Mouse (Mus musculus) intestine, embryonic 16.5 days (tissue): ENCODE measurements at regions not wholly inside any gene's neighbourhood (a gene's known extent, or its start where the extent isn't known, plus 50 kb on each side); places are given as distances from the start of the nearest gene placed in this dataset.

Experiments
- ATAC-seq: fragments of 200-750 bp; cut with Nextera tagmentation; 2 replicates; pipeline ENCODE4 v1.8.0; 2017; ENCODE audit warnings: moderate TSS enrichment, moderate library complexity
- H3K27ac ChIP-seq: fragments of 300-500 bp; sonication (generic); 2 replicates; pipeline ENCODE4 v1.5.1; 2014; ENCODE audit warnings: mild to moderate bottlenecking, low read length
- H3K27me3 ChIP-seq: fragments of 300-500 bp; sonication (generic); replicated peaks from 2 replicates; pipeline ENCODE4 v1.6.1; 2014; ENCODE audit warnings: low read length, control low read depth, mixed read lengths; ENCODE audit not compliant: control insufficient read depth, insufficient read depth
- H3K36me3 ChIP-seq: fragments of 300-500 bp; sonication (generic); 2 replicates; pipeline ENCODE4 v1.6.1; 2014; ENCODE audit warnings: low read length, control low read depth; ENCODE audit not compliant: control insufficient read depth, insufficient read depth
- H3K4me1 ChIP-seq: fragments of 300-500 bp; sonication (generic); 2 replicates; pipeline ENCODE4 v1.6.1; 2014; ENCODE audit warnings: low read length, control low read depth, mixed read lengths; ENCODE audit not compliant: control insufficient read depth, insufficient read depth
- H3K4me2 ChIP-seq: fragments of 300-500 bp; sonication (generic); 2 replicates; pipeline ENCODE4 v1.6.1; 2014; ENCODE audit warnings: low read depth, low read length, control low read depth
- H3K4me3 ChIP-seq: fragments of 300-500 bp; sonication (generic); 2 replicates; pipeline ENCODE4 v1.5.1; 2014; ENCODE audit warnings: mild to moderate bottlenecking, low read length
- H3K9ac ChIP-seq: fragments of 300-500 bp; sonication (generic); 2 replicates; pipeline ENCODE4 v1.6.1; 2014; ENCODE audit warnings: low read depth, low read length
- H3K9me3 ChIP-seq: fragments of 300-500 bp; sonication (generic); 2 replicates; pipeline ENCODE4 v1.6.1; 2016; ENCODE audit warnings: low read length, control low read depth; ENCODE audit not compliant: control insufficient read depth
- WGBS: fragments of 180-500 bp; shearing (Covaris S2); extraction: QIAGEN DNeasy Blood & Tissue Kit; methylation state at CpG from one replicate; pipeline ENCODE4 v1.1.7; 2014; 5-methylcytosine and 5-hydroxymethylcytosine counted together

DNA sequence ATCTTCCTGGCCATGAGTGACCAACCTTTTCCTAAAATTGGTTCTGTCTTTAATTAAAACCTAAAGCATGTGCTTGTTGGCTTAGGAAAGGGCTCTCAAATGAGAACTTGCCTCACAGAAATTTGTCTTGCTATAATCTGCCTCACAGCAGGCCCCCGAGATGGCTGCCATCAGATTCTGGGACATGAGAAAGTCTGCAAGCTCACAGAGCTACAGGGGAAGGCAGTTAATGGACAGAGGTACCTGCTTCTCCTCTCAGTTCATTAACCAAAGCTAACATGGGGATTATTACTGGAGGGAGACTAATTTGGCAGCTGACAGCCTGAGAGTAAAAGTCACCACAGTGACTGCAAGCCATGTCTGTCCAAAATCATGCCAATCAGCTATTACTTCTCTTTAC is 358.5 kb upstream of the Dmac1 start:
- H3K9me3 ChIP-seq, result no peaks in the 10 kb centered on the region
- no peak overlapping the region for H3K4me2 ChIP-seq
- H3K27me3 ChIP-seq, result no peaks in the 10 kb centered on the region
- no peak overlapping the region for H3K4me3 ChIP-seq
- H3K9ac ChIP-seq, result no peak overlapping the region
- no peaks in the 10 kb centered on the region for H3K36me3 ChIP-seq
- ATAC-seq, result no peak
- no peaks in the 10 kb centered on the region for H3K4me1 ChIP-seq
- 83% methylated on average over 1 of the region's 1 CpGs for WGBS
- H3K27ac ChIP-seq, result no peak overlapping the region

GRCm38 (mm10) chr4:75589901-75590300 is 311.8 kb upstream of the Dmac1 start:
- Histone ChIP-seq H3K4me1 (no peaks in the 10 kb centered on the region), H3K4me3 (no peak overlapping the region), H3K36me3 (no peaks in the 10 kb centered on the region), H3K9me3 (no peaks in the 10 kb centered on the region), H3K9ac (no peak overlapping the region), H3K27me3 (no peaks in the 10 kb centered on the region), H3K4me2 (no peak overlapping the region), H3K27ac (no peak overlapping the region)
- no peak for ATAC-seq
- 52% methylated on average over 3 of the region's 3 CpGs for WGBS

DNA sequence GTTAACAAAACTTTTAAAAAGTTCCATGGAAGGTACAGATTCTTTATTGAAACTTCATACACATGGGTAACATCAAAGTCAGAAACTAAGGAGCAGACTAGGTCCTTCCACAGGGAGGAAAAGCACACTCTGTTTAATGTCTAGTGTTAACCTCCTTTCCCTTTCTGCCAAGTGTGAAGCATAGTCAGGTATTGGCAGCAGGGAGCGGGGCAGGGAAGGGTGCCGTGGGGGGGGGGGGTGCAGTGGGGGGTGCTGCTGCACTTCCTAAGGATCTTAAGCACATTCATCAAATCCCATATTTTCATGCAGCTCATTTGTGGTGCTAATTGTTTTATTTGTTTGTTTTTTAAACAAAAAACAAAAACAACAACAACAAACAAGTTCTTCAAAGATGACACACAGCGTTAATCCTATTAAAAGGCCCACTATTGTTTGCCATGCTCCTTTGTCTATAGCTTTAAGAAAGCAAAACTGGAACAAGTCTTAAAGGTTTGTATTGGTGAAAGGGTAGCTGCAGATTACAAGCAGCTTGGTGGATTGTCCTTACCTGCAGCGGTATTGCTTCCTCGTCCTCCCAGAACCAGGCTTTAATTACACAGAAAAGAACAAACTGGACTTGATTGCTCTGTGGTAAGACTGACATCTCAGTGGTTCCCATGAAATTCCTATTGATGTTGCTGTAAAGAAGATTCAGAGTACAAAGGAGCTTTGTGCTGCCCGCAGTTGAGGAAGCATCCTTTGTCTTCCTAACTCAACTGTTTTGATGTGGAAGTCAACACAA is 310.2 kb upstream of the Dmac1 start:
- Histone ChIP-seq H3K9ac (no peak overlapping the region), H3K36me3 (no peaks in the 10 kb centered on the region), H3K4me3 (no peak overlapping the region), H3K27me3 (no peaks in the 10 kb centered on the region), H3K9me3 (no peaks in the 10 kb centered on the region), H3K4me2 (no peak overlapping the region), H3K4me1 (no peaks in the 10 kb centered on the region), H3K27ac (no peak overlapping the region)
- no peak for ATAC-seq
- 70% methylated on average over 6 of the region's 6 CpGs for WGBS

- Histone ChIP-seq H3K4me2 (no peak overlapping the region), H3K4me3 (no peak overlapping the region), H3K27me3 (no peaks in the 10 kb centered on the region), H3K27ac (no peak overlapping the region), H3K9ac (no peak overlapping the region), H3K9me3 (no peaks in the 10 kb centered on the region), H3K36me3 (no peaks in the 10 kb centered on the region), H3K4me1 (no peaks in the 10 kb centered on the region)
- ATAC-seq, result no peak
- WGBS, result 69% methylated on average over 1 of the region's 1 CpGs
Observed at GRCm38 (mm10) chr4:75579865-75580264, 301.8 kb upstream of the Dmac1 start.

DNA sequence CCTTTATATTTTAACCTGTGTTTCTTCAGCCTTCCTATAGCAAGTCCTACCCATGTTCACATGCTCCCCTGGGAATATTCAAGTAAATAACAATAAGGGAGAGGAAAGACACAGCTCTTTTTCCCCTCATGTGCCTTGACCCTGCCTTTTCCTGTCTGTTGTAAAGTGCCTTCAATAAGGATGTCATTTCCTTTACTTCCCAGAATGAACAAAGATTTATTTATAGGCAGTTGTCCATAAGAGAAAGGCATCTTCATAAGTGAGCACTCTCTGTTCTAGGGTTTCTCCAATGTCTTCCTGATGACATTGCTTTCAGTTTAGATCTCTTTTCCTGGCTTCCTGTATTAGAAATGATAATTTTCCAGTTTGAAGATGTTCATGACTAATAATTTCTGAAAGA is 294.5 kb upstream of the Dmac1 start:
- Histone ChIP-seq H3K4me1 (no peaks in the 10 kb centered on the region), H3K27ac (no peak overlapping the region), H3K9ac (no peak overlapping the region), H3K4me2 (no peak overlapping the region), H3K27me3 (no peaks in the 10 kb centered on the region), H3K4me3 (no peak overlapping the region), H3K9me3 (no peaks in the 10 kb centered on the region), H3K36me3 (no peaks in the 10 kb centered on the region)
- no peak for ATAC-seq

GRCm38 (mm10) chr4:75567630-75568029 is 289.5 kb upstream of the Dmac1 start:
- 56% methylated on average over 2 of the region's 2 CpGs for WGBS

GRCm38 (mm10) chr4:75562480-75562879 is 284.4 kb upstream of the Dmac1 start:
- ATAC-seq, result no peak
- 22% methylated on average over 4 of the region's 4 CpGs for WGBS
- no peaks in the 10 kb centered on the region for H3K27me3 ChIP-seq

More at GRCm38 (mm10) chr4:75567630-75568029, 289.5 kb upstream of the Dmac1 start:
- Histone ChIP-seq H3K9me3 (no peaks in the 10 kb centered on the region), H3K36me3 (no peaks in the 10 kb centered on the region), H3K27ac (no peak overlapping the region), H3K4me1 (no peaks in the 10 kb centered on the region), H3K4me2 (no peak overlapping the region), H3K4me3 (no peak overlapping the region), H3K9ac (no peak overlapping the region), H3K27me3 (no peaks in the 10 kb centered on the region)
- ATAC-seq, result no peak

DNA sequence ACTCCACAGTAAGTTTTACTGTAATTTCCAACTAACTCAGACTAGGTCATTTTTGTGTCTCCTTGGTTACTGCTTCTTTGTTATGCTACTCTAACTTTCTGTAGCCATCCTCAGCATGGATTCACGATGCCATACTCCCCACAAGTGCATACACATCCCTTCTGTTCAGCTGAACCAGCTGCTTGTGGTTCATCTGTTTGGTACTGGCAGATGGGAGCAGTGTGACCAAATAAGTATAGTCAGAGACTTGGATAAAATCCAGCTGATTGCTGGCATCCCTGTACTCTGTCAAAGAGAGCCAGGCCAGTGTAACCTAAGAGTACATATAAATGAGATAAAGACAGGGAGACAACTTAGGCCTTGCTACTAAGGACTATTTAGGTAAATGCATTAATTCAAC is 283.7 kb upstream of the Dmac1 start:
- no peak for ATAC-seq
- H3K9ac ChIP-seq, result no peak overlapping the region
- no peaks in the 10 kb centered on the region for H3K9me3 ChIP-seq
- no peaks in the 10 kb centered on the region for H3K27me3 ChIP-seq
- no peaks in the 10 kb centered on the region for H3K36me3 ChIP-seq
- WGBS, result 53% methylated on average over 1 of the region's 1 CpGs
- no peak overlapping the region for H3K4me3 ChIP-seq
- H3K4me2 ChIP-seq, result no peak overlapping the region
- no peaks in the 10 kb centered on the region for H3K4me1 ChIP-seq
- H3K27ac ChIP-seq, result no peak overlapping the region

More at GRCm38 (mm10) chr4:75562480-75562879, 284.4 kb upstream of the Dmac1 start:
- no peak overlapping the region for H3K27ac ChIP-seq
- no peaks in the 10 kb centered on the region for H3K36me3 ChIP-seq
- no peak overlapping the region for H3K4me3 ChIP-seq
- H3K4me1 ChIP-seq, result no peaks in the 10 kb centered on the region
- H3K9ac ChIP-seq, result no peak overlapping the region
- H3K4me2 ChIP-seq, result no peak overlapping the region
- H3K9me3 ChIP-seq, result no peaks in the 10 kb centered on the region

GRCm38 (mm10) chr4:75537787-75538186 is 259.7 kb upstream of the Dmac1 start:
- no peak overlapping the region for H3K4me2 ChIP-seq
- H3K9ac ChIP-seq, result no peak overlapping the region
- no peak overlapping the region for H3K27ac ChIP-seq
- H3K9me3 ChIP-seq, result no peaks in the 10 kb centered on the region
- no peaks in the 10 kb centered on the region for H3K27me3 ChIP-seq
- 83% methylated on average over 2 of the region's 2 CpGs for WGBS
- H3K4me3 ChIP-seq, result no peak overlapping the region
- no peak for ATAC-seq
- H3K4me1 ChIP-seq, result no peaks in the 10 kb centered on the region
- no peaks in the 10 kb centered on the region for H3K36me3 ChIP-seq

DNA sequence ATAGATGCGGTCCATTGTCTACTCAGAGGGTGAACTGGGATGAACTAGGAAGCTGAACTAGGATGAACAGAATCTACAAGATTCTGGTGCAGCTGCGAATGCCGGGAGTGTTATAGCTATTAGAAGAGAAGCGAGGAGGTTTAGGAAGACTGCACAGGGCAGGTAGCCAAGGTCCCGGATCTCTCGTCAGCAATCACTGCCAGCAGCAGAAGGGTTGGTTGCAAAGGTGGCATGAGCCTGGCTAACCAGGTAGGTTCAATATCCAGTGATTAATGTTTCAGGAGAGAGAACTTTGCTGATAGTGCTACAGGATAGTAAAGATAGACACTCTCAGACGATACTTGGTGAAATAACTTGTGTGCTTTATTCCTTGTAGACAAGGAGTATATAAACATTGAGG is 257.0 kb upstream of the Dmac1 start:
- no peak for ATAC-seq
- Histone ChIP-seq H3K9ac (no peak overlapping the region), H3K4me2 (no peak overlapping the region), H3K4me1 (no peaks in the 10 kb centered on the region), H3K36me3 (no peaks in the 10 kb centered on the region), H3K27ac (no peak overlapping the region), H3K27me3 (no peaks in the 10 kb centered on the region), H3K9me3 (no peaks in the 10 kb centered on the region), H3K4me3 (no peak overlapping the region)
- WGBS, result 90% methylated on average over 7 of the region's 7 CpGs
